Mouse (Mus musculus) CH12.LX (cell line): ENCODE data around the gene Il1r2. TPM values are rescaled to one million over a fixed set of nuclear protein-coding genes. Genes with fewer than 3 reads are reported as not detected.

Experiments used
- DNase-seq: peaks from one replicate; pipeline ENCODE4 v3.0.0-alpha.2; 2013; ENCODE audit errors: extremely low read depth
- H3K27ac ChIP-seq: 2 replicates; pipeline ENCODE4 v1.5.1; 2012; ENCODE audit warnings: low read depth, mild to moderate bottlenecking, control low read depth, moderate library complexity; ENCODE audit not compliant: insufficient read depth
- H3K27me3 ChIP-seq: replicated peaks from 2 replicates; pipeline ENCODE3; 2012; ENCODE audit warnings: inconsistent platforms
- H3K36me3 ChIP-seq, 2 experiments: replicated peaks in 1 of 2; 2 replicates each; pipeline versions ENCODE3 to v1.6.1; 2012; ENCODE audit warnings: inconsistent platforms in 1 of 2, low read length in 1 of 2, mild to moderate bottlenecking in 1 of 2, mixed read lengths in 1 of 2, moderate library complexity in 1 of 2; ENCODE audit not compliant: control insufficient read depth in 1 of 2, insufficient read depth in 1 of 2
- H3K4me1 ChIP-seq, 2 experiments: 2 replicates each; pipeline ENCODE4 v1.6.1; 2012; ENCODE audit warnings: inconsistent platforms in 1 of 2, moderate library complexity in 1 of 2; ENCODE audit not compliant: insufficient read depth in 2 of 2, control insufficient read depth in 1 of 2
- H3K4me2 ChIP-seq: 2 replicates; pipeline ENCODE4 v1.6.1; 2012; ENCODE audit warnings: low read depth, mild to moderate bottlenecking, control low read depth; ENCODE audit not compliant: poor library complexity, insufficient read depth, severe bottlenecking
- H3K4me3 ChIP-seq, 3 experiments: fragments of 150-350 bp in 1 of 3; sonication (generic) in 1 of 3; replicated peaks in 1 of 3; 2 replicates each; pipeline versions ENCODE3 to v1.5.1; 2011 to 2012; ENCODE audit warnings: low read depth in 2 of 3, low read length in 2 of 3, mild to moderate bottlenecking in 2 of 3, moderate library complexity in 2 of 3, control low read depth in 1 of 3, improper control_type of control experiment in 1 of 3, inconsistent platforms in 1 of 3, mixed read lengths in 1 of 3; ENCODE audit not compliant: poor library complexity in 1 of 3
- H3K79me2 ChIP-seq: replicated peaks from 2 replicates; pipeline ENCODE4 v1.6.1; 2012; ENCODE audit warnings: mild to moderate bottlenecking, moderate library complexity; ENCODE audit not compliant: control insufficient read depth, poor library complexity, insufficient read depth, severe bottlenecking; ENCODE audit errors: extremely low read depth
- H3K9ac ChIP-seq: 2 replicates; pipeline ENCODE4 v1.6.1; 2012; ENCODE audit warnings: low read depth, mild to moderate bottlenecking, control low read depth, moderate library complexity; ENCODE audit not compliant: insufficient read depth
- H3K9me3 ChIP-seq: replicated peaks from 2 replicates; pipeline ENCODE3; 2012; ENCODE audit warnings: low read length, inconsistent platforms, mixed read lengths
- BHLHE40 ChIP-seq: IDR thresholded peaks from 2 replicates; pipeline ENCODE4 v1.6.1; 2011; ENCODE audit warnings: mild to moderate bottlenecking, low read depth, low read length, improper control_type of control experiment
- ELF1 ChIP-seq: IDR thresholded peaks from 2 replicates; pipeline ENCODE4 v1.6.1; 2014; ENCODE audit warnings: low read depth, mild to moderate bottlenecking, inconsistent platforms, low read length, improper control_type of control experiment
- EP300 ChIP-seq: IDR thresholded peaks from 2 replicates; pipeline ENCODE4 v1.6.1; 2011; ENCODE audit warnings: low read length, improper control_type of control experiment
- ETS1 ChIP-seq: conservative IDR thresholded peaks from 2 replicates; pipeline ENCODE4 v1.6.1; 2012; ENCODE audit warnings: low read depth, mild to moderate bottlenecking, inconsistent platforms, low read length, improper control_type of control experiment, moderate library complexity
- GABPA ChIP-seq: IDR thresholded peaks from 2 replicates; pipeline ENCODE4 v1.6.1; 2012; ENCODE audit warnings: low read depth, low read length, improper control_type of control experiment, inconsistent platforms; ENCODE audit not compliant: insufficient replicate concordance
- IRF4 ChIP-seq: IDR thresholded peaks from 2 replicates; pipeline ENCODE4 v1.6.1; 2014; ENCODE audit warnings: low read depth, mild to moderate bottlenecking, inconsistent platforms, low read length, improper control_type of control experiment
- JUND ChIP-seq: conservative IDR thresholded peaks from 2 replicates; pipeline ENCODE4 v1.6.1; 2011; ENCODE audit warnings: low read depth, low read length, improper control_type of control experiment
- MAFK ChIP-seq: IDR thresholded peaks from 2 replicates; pipeline ENCODE4 v1.6.1; 2011; ENCODE audit warnings: low read length, improper control_type of control experiment; ENCODE audit not compliant: insufficient replicate concordance
- MYC ChIP-seq: IDR thresholded peaks from 2 replicates; pipeline ENCODE4 v1.6.1; 2011; ENCODE audit warnings: low read depth, mild to moderate bottlenecking, improper control_type of control experiment, low read length
- POLR2A ChIP-seq: IDR thresholded peaks from 2 replicates; pipeline ENCODE4 v1.6.1; 2011; ENCODE audit warnings: low read depth, mild to moderate bottlenecking, improper control_type of control experiment, low read length
- RCOR1 ChIP-seq: conservative IDR thresholded peaks from 2 replicates; pipeline ENCODE4 v1.6.1; 2012; ENCODE audit warnings: low read depth, mild to moderate bottlenecking, inconsistent platforms, low read length, improper control_type of control experiment
- USF1 ChIP-seq: IDR thresholded peaks from 2 replicates; pipeline ENCODE4 v1.6.1; 2014; ENCODE audit warnings: low read depth, mild to moderate bottlenecking, inconsistent platforms, low read length, improper control_type of control experiment
- USF2 ChIP-seq: conservative IDR thresholded peaks from 2 replicates; pipeline ENCODE4 v1.6.1; 2011; ENCODE audit warnings: low read depth, low read length, improper control_type of control experiment
- ZMIZ1 ChIP-seq: IDR thresholded peaks from 2 replicates; pipeline ENCODE4 v1.6.1; 2012; ENCODE audit warnings: low read depth, mild to moderate bottlenecking, inconsistent platforms, low read length, improper control_type of control experiment
- dilution Hi-C: fragments of 300-500 bp; cut with MboI; formaldehyde crosslinking; loops from 2 replicates; pipeline ENCODE4 v1.14.3; 2020; ENCODE audit warnings: low sequenced_read_pairs; ENCODE audit not compliant: extremely low pct_unique_long_range_greater_than_20kb, extremely low pct_ligation_motif_present
- in situ Hi-C: fragments of 300-500 bp; cut with MboI; formaldehyde crosslinking; loops from 3 replicates; pipeline ENCODE4 v1.14.3; 2019; ENCODE audit warnings: low sequenced_read_pairs, low pct_ligation_motif_present, low pct_unique_long_range_greater_than_20kb, mixed read lengths
- polyA plus RNA-seq: library from polyadenylated mRNA; unstranded; fragments of >175 nt; gene quantifications from 2 replicates; pipeline ENCODE4 v1.2.1, GENCODE M21; 2012; ENCODE audit warnings: low read depth; ENCODE audit not compliant: insufficient read length
- total RNA-seq, 2 experiments: library from RNA; depleted of rRNA; stranded (reverse); fragments of 300-350 nt in 1 of 2; fragments of >200 nt in 1 of 2; gene quantifications; 2 replicates each; pipeline ENCODE4 v1.2.3; 2012 to 2014

Gene Il1r2
- total and polyA plus RNA-seq, 3 experiments = 0.13 to 2.2 (median 1.1) TPM

- H3K79me2 ChIP-seq = no peaks in the 10 kb centered on the region
- dilution Hi-C loops (no loop called here), in situ Hi-C loops (no loop called here)
- no peak overlapping the region for H3K4me3 ChIP-seq
- TF ChIP-seq MAFK (0 out of 2 replicates have a peak, but pooled peaks have one; percentile 7), ETS1 (0 out of 2 replicates have a peak, but pooled peaks have one; percentile 27), JUND (no peak), USF1 (no peak), IRF4 (peak; percentile 81), EP300 (peak; percentile 87), MYC (peak; percentile 39; the same call in 1 of the 2 replicates), BHLHE40 (peak; percentile 41; the same call in 1 of the 2 replicates)
- H3K4me1 ChIP-seq = peaks cover 7 to 54% of the 10 kb centered on the region in 2 experiments
- no peaks in the 10 kb centered on the region for H3K36me3 ChIP-seq
- peak; percentile 63 for DNase-seq
- H3K27me3 ChIP-seq = no peaks in the 10 kb centered on the region
- H3K9ac ChIP-seq = no peak overlapping the region
- no peak overlapping the region for H3K27ac ChIP-seq
- no peaks in the 10 kb centered on the region for H3K9me3 ChIP-seq
- no peak overlapping the region for H3K4me2 ChIP-seq
These were observed 7.2 kb downstream of the Il1r2 start for GRCm38 (mm10) chr1:40081041-40081440.

GRCm38 (mm10) chr1:40084386-40084785, 10.5 kb downstream of the Il1r2 start:
- Histone ChIP-seq H3K79me2 (no peaks in the 10 kb centered on the region), H3K27ac (no peak overlapping the region), H3K4me2 (no peak overlapping the region), H3K9me3 (no peaks in the 10 kb centered on the region), H3K9ac (no peak overlapping the region), H3K4me3 (no peak overlapping the region), H3K36me3 (no peaks in the 10 kb centered on the region), H3K27me3 (no peaks in the 10 kb centered on the region), H3K4me1 (peaks cover 2 to 51% of the 10 kb centered on the region in 2 experiments)
- dilution Hi-C loops = no loop called here
- TF ChIP-seq ELF1 = no peak
- TF ChIP-seq EP300 = peak; percentile 61; the same call in 1 of the 2 replicates
- TF ChIP-seq POLR2A = no peak
- TF ChIP-seq BHLHE40 = peak; percentile 57
- TF ChIP-seq ETS1 = peak; percentile 42; the same call in 1 of the 2 replicates
- peak; percentile 64 for DNase-seq
- in situ Hi-C loops = no loop called here

- TF ChIP-seq USF2 (peak; percentile 25; the same call in 1 of the 2 replicates), BHLHE40 (no peak), USF1 (peak; percentile 36), ETS1 (no peak), MYC (no peak), GABPA (no peak), ZMIZ1 (no peak), RCOR1 (no peak)
- H3K27me3 ChIP-seq = no peaks in the 10 kb centered on the region
- H3K4me2 ChIP-seq = no peak overlapping the region
- H3K9ac ChIP-seq = no peak overlapping the region
- no peak overlapping the region for H3K27ac ChIP-seq
- dilution Hi-C loops (no loop called here), in situ Hi-C loops (no loop called here)
- peaks cover 0 to 49% of the 10 kb centered on the region in 2 experiments; a peak in 3 of 4 replicates for H3K4me1 ChIP-seq
- no peaks in the 10 kb centered on the region for H3K9me3 ChIP-seq
- no peaks in the 10 kb centered on the region for H3K36me3 ChIP-seq
- H3K79me2 ChIP-seq = no peaks in the 10 kb centered on the region
- no peak overlapping the region for H3K4me3 ChIP-seq
- DNase-seq = no peak
These were observed 11.7 kb downstream of the Il1r2 start for GRCm38 (mm10) chr1:40085403-40086182.
